Mouse (Mus musculus): ENCODE data around the gene Xcr1.

Gene Xcr1

GRCm38 (mm10) chr9:123815444-123815843, 46.4 kb downstream of the Xcr1 start:
- no peak for DNase-seq (ENCODE audit: low spot score in 2 of 2)

- DNase-seq (ENCODE audit: low spot score in 2 of 2) = no peak
These were observed 47.0 kb downstream of the Xcr1 start for GRCm38 (mm10) chr9:123814821-123815220.

- no peak for DNase-seq (ENCODE audit: low spot score in 2 of 2)
These were observed 47.5 kb downstream of the Xcr1 start for GRCm38 (mm10) chr9:123814326-123814725.

- DNase-seq (ENCODE audit: low spot score in 2 of 2) = no peak
These were observed 50.0 kb downstream of the Xcr1 start for GRCm38 (mm10) chr9:123811831-123812230.

- no peak for DNase-seq (ENCODE audit: low spot score in 2 of 2)
These were observed 53.2 kb downstream of the Xcr1 start for GRCm38 (mm10) chr9:123808583-123808982.

- no peak for DNase-seq (ENCODE audit: low spot score in 2 of 2)
These were observed 55.6 kb downstream of the Xcr1 start, which contains the start of gene Cxcr6 for GRCm38 (mm10) chr9:123806267-123806666. Gene Cxcr6, plus strand, starts transcription at chr9:123806475.

- DNase-seq (ENCODE audit: low spot score in 2 of 2) = no peak
These were observed 56.6 kb downstream of the Xcr1 start for GRCm38 (mm10) chr9:123805241-123805640.

- DNase-seq (ENCODE audit: low spot score in 2 of 2) = no peak
These were observed 58.9 kb downstream of the Xcr1 start for GRCm38 (mm10) chr9:123802896-123803295.

GRCm38 (mm10) chr9:123802421-123802820, 59.4 kb downstream of the Xcr1 start:
- DNase-seq (ENCODE audit: low spot score in 2 of 2) = no peak

Measured in frontal cortex, postnatal 10 days (tissue).